Mouse (Mus musculus): ENCODE results near the gene Papolg.
"Not testable (repeated sequence)": the region's sequence is repeated elsewhere in the genome, so short reads cannot be mapped to it uniquely, and the experiment has no call there.

Gene Papolg

GRCm38 (mm10) chr11:23895060-23895426 lies at the start of gene Papolg:
Gene Papolg, minus strand, starts transcription at chr11:23895253.
- in situ Hi-C loops (cut with MboI, MseI), result loop anchor here in 1 of 2 experiments (10.0 kb wide), 1 partner anchor 230 kb away; the partner anchor contains the start of genes Pex13 and Pus10

DNA sequence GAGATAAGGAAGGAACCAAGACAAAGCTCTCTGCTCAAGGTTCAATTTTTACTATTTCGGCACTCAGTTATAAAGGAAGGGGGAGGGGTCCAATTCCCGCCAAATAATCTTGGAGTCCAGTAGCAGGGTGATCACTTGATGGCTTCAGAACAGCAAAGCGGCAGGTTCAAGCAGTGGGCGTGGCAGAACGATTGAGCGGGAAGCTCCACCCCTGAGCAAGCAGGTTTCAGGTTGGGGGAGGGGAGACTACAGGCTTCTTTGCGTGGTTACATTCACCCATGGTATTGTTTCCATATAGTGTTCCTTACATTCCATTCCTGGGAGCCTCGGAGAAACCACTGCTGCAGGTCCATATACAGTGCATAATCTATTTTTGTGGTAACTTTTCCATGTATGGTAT lies 33.1 kb upstream of the Papolg start:
- in situ Hi-C loops (cut with MboI, MseI), result not testable (repeated sequence)

DNA sequence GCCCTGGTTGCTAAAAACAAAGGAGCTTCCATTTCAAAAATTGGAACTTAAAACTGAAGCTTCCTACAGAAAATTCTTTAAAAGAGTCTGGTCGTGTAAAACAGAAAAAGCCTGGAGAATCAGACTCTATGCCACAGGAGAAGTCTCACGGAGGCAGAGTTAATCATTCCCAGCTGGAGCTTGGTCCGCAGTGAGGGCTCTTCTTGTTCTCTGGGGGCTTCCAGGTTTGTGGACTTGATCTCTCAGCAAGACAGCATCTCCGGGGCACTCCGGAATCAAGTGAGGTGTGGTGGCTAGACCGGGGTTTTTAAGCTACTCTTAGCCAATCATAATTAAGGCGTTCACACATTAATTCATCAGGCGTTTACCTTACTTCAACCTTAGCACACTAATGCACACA lies 32.6 kb upstream of the Papolg start:
- in situ Hi-C loops (cut with MboI, MseI), result no loop called here

- in situ Hi-C loops (cut with MboI, MseI), result not testable (repeated sequence)
Observed at GRCm38 (mm10) chr11:23913824-23914223, 18.8 kb upstream of the Papolg start.

GRCm38 (mm10) chr11:23903909-23904308 lies 8.9 kb upstream of the Papolg start:
- in situ Hi-C loops (cut with MboI, MseI), result loop anchor here (5.0 to 10.0 kb wide), 2 partner anchors 77 to 1389 kb away; partner anchors contain the start of gene Tmem17 (in 1 of the 2)

DNA sequence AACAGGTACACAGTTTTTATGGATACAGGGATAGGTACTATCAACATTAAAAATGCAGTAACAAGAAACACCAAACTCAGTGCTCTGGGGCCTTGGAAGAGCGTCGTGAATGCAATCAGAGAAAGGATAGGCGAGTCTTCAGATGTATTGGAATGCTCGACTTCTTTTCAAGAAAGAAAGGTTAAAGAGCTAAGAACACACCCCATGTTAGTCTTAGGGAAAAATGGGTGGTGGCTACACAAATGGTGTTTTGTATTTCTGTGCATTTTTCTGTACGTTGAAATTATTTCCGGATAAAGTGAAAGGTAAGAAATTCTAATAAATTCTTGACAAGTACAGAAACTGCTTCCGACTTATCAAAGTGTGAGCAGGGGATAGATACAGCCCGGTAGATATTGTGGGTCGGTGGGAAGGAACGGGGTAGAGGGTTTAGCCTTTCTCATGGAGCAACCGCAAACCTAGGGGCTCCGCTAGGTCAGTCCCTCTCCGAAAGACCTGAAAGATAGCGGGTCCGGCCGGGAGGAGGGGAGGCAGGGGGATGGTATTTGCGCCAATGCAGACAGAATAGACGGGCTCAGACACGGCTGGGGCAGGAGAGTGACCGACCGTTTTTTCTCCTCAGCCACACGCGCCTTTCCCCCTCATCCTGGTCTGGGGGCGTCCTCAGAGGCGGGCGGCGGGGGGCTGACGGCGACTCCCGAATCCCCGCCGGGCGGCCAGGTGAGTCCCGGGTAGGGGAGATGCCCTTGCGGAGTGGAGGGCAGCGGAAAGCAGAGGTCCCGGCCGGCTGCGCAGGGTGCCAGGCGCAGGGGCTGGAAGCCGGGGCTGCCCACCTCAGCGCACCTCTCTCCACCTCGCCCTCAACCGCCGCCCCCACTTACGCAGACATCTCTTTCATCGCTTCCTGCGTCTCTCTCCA lies 653 bp downstream of the Papolg start:
- in situ Hi-C loops (cut with MboI, MseI), result loop anchor here in 1 of 2 experiments (10.0 kb wide), 1 partner anchor 230 kb away; the partner anchor contains the start of genes Pex13 and Pus10

DNA sequence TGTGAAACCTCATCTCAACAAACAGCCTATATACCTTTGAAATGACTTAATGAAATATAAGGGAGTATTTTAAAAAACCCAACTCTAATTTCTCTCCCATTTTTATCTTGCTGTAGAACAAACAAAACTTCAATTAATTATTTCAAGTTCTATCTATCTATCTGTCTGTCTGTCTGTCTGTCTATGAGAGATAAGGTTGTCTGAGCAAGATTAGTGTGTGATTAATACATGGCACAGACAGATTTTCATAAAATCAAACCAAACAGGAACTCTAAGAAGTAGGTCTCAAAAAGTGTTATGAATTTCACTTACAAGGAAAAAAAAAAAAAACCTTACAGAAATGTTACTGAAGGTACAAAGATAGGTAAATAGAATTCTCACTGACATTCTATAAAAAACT lies 1.5 kb downstream of the Papolg start:
- in situ Hi-C loops (cut with MboI, MseI), result loop anchor here in 1 of 2 experiments (10.0 kb wide), 1 partner anchor 229 kb away; the partner anchor contains the start of genes Pex13 and Pus10

DNA sequence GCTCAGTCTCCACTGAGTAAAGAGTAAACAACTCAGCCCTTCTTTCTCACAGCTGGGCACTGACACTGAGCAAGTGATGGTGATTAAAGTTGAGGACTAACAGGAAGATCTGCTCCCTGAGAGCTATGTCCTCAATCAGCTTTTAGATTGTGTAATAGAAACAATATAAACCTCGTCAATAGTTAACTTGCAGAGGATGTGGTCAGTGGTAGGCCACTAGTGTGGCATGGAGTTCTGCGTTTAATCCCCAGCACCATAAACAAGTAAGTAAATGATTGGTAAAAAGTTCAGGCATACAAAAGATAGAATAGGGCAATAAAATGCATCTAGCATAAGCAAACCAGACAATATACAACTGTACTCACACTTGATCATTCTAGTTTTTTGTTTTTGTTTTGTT lies 30.7 kb downstream of the Papolg start:
- in situ Hi-C loops (cut with MboI, MseI), result loop anchor here in 1 of 2 experiments (5.0 kb wide), 1 partner anchor 52 kb away; no protein-coding TSS in a partner anchor

DNA sequence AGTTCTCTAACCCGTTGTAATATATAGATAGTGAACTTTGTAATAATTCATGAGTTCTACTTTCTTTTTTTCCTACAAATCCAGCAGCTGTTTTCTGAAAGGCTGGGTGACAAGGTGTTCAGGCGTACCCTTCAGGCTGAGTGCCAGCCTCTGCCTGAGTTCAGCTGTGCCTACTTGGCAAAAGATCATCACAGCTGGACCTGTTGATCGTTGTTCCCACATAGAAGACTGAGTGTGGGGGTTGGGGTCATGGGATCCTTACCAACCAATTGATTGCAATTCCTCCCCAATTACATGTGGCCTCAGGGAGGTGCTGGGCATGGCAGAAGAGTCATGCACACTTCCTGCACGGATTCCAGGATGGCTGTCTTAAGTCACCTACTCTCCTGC lies 38.3 kb downstream of the Papolg start:
- in situ Hi-C loops (cut with MboI, MseI), result loop anchor here in 1 of 2 experiments (5.0 kb wide), 1 partner anchor 174 kb away; no protein-coding TSS in a partner anchor

GRCm38 (mm10) chr11:23856054-23856722 lies 38.9 kb downstream of the Papolg start:
- in situ Hi-C loops (cut with MboI, MseI), result loop anchor here in 1 of 2 experiments (5.0 kb wide), 1 partner anchor 174 kb away; no protein-coding TSS in a partner anchor

- in situ Hi-C loops (cut with MboI, MseI), result loop anchor here in 1 of 2 experiments (5.0 kb wide), 1 partner anchor 173 kb away; no protein-coding TSS in a partner anchor
Observed at GRCm38 (mm10) chr11:23855182-23855802, 39.8 kb downstream of the Papolg start.

GRCm38 (mm10) chr11:23853306-23853705 lies 41.7 kb downstream of the Papolg start:
- in situ Hi-C loops (cut with MboI, MseI), result loop anchor here (5.0 kb wide), 2 partner anchors 41 to 176 kb away; no protein-coding TSS in a partner anchor

GRCm38 (mm10) chr11:23846016-23846815 lies 48.8 kb downstream of the Papolg start:
- in situ Hi-C loops (cut with MboI, MseI), result no loop called here

- in situ Hi-C loops (cut with MboI, MseI), result no loop called here
Observed at GRCm38 (mm10) chr11:23823244-23823643, 71.8 kb downstream of the Papolg start.

DNA sequence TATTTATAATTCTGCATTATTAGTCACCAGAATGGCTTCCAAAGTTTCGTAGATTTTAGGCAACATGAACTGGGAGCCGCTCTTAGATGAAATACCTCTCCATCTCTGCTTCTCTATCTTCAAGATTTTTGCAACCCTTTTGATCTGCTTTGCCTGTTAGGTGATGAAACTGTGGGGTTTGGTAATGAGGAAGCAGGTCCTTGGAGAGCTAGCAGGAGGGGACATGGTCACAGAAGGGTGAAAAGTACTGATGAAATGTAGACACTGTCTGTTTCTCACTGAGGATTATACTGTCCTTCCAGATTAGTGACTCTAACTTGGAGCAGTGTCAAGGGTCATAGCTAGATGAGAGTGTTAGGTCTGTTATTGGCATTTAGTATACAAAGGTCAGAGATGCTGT lies 73.4 kb downstream of the Papolg start:
- in situ Hi-C loops (cut with MboI, MseI), result no loop called here

DNA sequence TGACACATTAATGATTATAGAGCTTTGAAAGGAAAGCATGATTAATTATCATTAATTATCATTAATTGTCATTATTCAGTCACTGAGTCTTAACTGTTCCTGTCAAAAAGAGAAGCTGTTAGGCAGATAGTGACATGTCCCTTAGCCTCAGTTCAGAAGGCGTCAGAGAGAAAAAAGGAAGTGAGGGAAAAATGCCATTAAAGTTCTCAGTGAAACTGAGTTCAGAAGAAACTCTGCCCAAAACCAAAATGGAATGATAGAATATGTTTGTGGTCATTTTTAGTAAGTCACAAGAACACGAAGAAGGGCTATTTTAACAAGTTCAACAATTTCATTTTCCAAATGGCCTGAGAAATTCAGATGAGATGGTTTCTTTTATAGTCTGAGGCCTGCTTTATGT lies 74.1 kb downstream of the Papolg start:
- in situ Hi-C loops (cut with MboI, MseI), result no loop called here

- in situ Hi-C loops (cut with MboI, MseI), result loop anchor here in 1 of 2 experiments (10.0 kb wide), 1 partner anchor 1504 kb away; no protein-coding TSS in a partner anchor
Observed at GRCm38 (mm10) chr11:23818745-23819144, 76.3 kb downstream of the Papolg start.

Data from T-helper 17 cell (primary cell).